Mouse (Mus musculus) cerebellum, postnatal 36 days (tissue): ENCODE data around the gene Pdhx.

ENCODE experiments used
- DNase-seq, 2 experiments: peaks; one replicate each; pipeline ENCODE4 v3.0.0; 2021 to 2022; ENCODE audit warnings: mixed read lengths in 2 of 2

Gene Pdhx

DNA sequence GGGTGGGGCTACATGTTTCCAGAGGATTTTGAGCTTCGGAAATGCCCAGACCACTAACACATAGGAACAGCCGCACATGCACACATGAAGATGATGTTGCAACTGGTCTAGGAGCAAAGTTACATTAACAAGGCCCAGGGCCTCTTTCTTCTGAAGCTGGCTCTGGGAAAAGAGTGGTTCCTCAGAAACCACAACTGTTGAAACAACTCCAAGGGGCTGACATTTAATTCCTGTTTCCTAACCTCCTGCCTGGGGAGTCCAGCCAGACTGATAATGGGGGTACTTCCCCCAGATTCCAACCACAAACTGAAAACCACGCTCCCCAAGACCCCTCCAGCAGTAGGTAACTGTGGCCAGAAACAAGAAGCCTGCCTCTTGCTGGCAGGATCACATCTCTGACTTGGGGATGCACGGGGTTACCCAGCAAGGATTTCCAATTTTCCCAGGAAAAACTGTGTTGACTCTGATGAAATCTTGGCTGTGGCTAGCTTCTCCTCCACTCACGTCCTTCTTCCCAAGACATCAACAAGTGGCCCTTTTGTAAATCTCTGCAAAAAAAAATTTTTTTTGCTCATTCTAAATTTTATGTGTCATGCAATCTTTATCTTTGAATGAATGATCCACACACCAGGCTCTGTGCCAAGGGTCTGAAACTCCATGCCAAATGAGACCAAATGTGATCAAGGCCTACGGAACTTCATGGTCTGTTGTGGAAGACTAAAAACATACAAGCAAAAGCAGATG lies 86.2 kb downstream of the Pdhx start:
- no peak for DNase-seq

DNA sequence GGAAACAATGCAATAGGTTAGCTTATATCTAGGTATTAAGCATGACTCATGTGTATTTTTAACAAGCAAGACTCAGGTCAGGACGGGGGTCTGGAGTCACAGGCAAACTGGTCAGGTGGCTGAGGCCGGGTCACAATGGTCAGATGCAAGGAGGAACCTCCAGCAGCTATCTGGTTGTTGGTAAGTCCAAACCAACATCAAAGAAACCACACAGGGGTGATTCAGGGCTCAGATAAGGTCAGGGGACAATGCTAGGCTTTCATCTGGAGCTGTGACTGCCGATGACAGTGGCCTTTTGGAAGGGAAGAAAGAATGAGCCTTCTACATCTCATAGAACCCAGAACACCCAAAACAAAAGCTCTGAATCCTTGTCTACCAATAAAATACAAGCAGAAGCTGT lies 86.9 kb downstream of the Pdhx start:
- DNase-seq: no peak

DNA sequence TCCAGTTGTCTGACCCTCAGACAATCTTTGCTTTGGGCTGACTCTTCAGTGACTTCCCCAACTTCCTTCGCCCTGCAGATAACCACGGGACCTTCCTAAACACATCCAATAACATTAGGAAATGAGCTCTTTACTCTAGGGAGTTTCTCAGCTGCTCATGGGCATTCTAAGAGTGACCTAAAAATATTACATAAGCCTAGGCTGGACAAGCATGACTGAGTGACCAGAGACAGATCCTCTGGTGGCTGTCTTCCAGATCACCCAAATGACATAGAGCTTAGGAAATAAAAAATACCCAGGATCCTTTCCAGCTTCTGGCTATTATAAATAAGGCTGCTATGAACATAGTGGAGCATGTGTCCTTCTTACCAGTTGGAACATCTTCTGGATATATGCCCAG lies 90.5 kb downstream of the Pdhx start:
- no peak for DNase-seq

DNA sequence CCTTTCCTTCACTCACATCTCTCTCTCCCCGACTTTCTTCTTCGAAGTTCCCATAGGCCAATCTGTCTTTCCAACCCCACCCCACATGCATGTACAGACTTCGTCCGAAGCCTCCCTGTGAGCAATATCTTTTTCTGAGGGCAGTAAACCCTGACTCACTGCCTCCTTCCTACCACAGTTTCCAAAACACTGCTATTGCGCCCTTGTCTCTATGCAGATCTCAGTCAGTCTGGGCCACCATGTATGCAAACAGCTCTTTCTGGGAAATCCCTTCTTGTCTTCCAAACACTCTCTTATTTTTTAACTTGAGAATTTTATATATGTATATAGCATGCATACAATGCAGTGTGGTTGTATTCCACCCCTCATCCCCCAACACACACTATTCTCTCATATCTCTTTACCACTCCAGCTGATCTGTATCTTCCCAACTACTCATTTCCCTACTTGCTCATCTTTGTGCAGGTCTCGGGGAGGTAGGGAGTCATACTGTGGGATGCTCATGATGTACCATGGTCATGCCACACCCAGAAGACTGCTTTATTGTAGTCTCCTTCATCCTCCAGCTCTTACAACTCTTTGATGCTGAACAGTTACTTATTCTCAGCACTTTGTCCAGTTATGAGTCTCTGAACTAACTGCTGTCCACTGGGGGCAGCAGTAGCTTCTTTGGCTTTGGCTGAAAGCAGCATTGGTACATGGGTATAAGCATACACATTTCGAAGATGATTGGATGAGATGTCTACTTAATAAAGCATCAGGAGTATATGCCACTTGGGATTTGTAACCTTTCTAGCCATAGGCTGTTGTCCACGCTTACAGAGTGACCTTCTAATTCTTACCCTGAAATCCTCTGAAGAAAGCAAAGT lies 91.6 kb downstream of the Pdhx start:
- DNase-seq: no peak

DNA sequence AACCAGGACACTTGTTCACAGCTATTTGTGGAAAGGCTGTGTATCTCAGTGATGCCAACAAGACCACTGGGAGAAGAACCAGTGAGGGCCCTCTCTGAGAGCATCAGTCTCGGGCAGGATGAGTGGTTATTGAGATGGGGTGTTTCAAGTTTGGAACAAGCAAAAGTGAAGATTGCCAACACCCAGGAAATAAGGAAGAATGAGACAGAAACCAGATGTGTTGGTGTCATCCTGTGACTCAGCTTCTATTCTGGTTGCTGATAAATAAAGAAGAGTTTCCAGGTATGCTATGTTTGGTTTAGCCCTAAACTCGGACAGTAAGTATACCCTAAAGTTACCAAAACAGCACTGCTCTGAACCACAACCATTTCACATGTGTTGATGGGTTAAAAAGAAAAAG lies 92.4 kb downstream of the Pdhx start:
- DNase-seq: no peak

DNA sequence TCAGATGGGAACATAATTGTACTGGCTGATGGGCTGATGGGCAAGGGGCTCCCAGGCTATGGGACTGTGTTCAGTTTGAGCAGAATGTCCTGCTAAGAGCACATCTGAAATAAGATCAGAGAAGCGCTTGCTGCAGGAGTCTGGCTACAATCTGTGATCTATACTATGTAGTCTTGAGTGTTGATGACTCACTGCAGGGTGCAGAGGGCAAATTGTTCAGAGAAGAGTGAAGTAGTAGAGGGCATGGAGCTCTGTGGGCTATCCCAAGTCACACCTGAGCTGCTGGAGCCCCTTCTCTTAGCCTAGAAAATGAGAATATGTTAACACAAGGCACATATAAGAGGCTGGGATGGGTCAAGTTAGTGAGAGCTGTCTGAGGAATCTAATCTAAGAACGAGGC lies 93.8 kb downstream of the Pdhx start:
- DNase-seq: no peak

DNA sequence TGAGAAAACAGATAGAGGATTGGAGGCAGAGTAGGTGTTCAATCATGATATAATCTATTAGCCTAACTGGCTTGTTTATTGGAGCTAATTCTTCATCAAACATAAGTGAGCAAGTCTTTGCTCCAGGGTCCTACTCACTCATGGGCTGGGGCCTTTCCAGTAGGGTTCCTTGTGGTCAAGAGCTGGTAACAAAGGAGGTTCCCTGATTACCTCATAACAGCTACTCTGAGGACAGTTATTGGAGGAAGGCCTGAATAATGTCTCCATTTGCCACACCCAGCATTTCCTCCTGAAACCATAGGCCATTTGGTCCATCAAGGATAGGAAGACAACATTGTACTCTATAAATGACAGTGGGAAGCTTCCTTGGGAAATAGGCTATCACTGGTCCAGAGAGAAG lies 94.2 kb downstream of the Pdhx start:
- no peak for DNase-seq

DNA sequence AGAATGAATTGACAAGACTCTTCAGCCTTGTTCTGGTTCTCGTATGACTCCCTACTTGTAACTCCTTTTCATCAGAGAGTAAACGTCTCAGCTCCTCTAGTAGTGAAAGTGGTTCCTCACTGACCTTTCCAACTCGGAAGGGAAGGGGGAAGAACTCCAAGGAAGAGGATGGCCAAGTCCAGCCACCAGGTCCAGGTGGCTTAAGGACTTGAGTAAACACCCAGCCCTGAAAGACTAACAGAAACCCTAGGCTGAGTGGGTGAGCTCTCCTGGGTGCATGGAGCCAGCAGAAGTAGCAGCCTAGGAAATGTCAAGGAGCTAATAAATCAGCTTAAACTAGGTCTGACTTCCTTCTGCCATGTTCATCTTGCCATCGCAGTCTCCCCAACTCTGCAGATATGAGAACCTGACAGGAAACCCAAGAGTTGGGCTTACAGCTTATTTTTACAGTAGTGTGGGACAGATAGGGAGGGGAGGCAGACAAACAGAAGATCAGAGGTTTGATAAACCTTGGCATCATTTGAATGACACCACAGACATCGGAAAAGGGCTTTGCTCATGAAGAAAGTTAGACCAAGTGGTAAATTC lies 97.9 kb downstream of the Pdhx start:
- no peak for DNase-seq

DNA sequence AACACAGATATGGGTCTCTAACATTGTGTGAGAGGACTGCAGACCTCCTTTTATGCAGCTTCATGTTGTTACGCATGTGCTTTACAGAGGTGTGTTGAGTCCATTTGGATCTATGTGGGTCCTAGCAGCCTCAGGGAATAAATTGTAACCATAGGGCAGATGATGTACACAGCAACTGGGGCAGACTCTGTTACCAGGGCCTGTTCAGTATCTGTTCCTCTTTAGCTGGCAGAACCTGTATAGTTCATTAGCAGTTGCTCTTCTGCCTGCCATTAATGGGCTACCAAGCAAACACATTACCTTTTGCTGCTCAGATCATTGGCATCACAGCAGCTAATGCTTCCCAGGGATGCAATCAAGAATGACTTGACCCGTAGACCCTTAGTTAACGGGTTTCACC lies 100.2 kb downstream of the Pdhx start:
- no peak for DNase-seq

DNA sequence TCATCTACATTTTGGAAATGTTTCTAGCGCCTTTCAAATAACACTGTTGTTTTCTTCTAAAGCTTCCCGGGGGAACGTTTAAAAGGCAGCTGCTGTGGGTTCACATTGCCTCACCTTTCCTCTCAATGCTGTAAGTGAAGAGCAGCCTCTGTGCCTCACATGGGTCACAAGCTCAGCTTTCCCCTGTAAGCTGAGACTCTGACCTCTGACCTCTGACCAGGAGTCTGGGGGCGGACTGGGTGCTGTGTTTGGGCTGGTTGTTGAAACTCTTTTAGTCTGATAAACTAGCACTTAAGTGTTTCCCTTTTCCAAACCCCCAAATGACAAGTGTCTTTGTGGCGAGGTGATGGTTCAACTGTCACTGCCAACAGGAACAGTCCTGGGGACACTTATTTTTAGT lies 100.7 kb downstream of the Pdhx start:
- no peak for DNase-seq

DNA sequence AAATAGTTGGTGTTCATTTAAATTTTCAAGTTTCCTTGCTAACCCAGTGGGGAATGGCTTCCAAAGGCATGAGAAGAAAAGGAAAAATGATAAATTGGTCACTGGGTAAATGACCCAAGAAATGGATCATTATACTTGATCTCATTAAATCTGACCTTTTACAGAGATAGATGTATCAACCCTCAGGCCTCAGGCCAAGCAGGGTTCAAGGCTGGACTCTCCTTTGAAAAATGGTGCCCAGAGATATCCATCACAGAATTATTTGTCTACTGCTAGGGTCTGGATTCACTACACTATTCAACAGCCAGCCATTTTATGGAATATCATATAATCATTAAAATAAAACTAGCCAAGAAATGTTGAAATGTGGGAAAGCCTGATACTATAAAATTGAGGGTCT lies 101.4 kb downstream of the Pdhx start:
- DNase-seq: no peak
